Mouse (Mus musculus) layer of hippocampus, adult 18-20 months (tissue): ENCODE measurements at regions not wholly inside any gene's neighbourhood (a gene's known extent, or its start where the extent isn't known, plus 50 kb on each side); places are given as distances from the start of the nearest gene placed in this dataset.

Experiments
- DNase-seq, 2 experiments: peaks; one replicate each; pipeline ENCODE4 v3.0.0; 2022; ENCODE audit warnings: low spot score in 2 of 2

DNA sequence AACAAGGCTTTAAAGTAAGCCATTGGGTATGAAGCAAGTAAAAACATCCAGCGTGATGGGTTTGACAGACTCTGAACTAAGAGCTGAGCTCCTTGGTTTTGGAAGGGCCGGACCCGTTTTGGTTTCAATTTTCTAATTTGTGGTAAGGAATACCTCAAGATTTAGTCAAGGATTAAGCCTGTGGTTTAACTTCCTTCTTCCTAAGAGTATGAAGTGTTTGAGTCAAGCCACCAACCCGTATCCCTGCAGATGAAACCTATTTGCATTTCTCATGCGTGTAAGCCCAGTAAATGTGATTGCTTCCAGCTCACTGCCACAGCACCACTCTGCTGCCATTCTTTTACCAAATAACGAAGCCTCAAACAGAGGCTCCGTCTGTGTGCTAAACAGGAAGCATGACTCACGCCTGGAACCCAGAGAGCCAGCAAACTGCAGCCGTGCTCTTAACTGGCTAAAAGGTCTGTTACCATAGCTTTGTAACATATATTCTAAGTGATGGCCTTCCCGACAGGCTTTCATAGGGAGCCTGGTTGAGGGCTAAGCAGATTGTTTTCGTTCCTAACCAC lies 149.7 kb downstream of the Etv1 start:
- DNase-seq, result peak in 1 of 2 experiments; percentile 46

DNA sequence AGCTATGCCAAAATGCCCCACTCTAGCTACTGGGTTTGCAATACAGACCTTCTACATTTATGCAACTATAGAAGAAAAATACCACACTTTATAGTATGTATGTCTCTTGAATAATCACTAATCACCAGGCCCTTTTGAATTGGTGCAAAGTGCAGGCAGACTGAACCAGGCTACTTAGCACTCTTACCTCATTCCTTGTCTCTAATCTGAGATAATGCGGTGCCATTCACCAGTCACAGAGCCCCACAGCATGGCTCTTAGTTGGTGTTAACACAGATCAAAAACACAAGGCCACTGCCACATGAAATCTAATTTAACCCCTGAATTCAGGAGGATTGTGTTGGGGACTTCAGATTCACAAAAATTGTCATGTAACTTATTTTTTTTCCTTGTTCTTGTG lies 150.5 kb downstream of the Etv1 start:
- no peak for DNase-seq

DNA sequence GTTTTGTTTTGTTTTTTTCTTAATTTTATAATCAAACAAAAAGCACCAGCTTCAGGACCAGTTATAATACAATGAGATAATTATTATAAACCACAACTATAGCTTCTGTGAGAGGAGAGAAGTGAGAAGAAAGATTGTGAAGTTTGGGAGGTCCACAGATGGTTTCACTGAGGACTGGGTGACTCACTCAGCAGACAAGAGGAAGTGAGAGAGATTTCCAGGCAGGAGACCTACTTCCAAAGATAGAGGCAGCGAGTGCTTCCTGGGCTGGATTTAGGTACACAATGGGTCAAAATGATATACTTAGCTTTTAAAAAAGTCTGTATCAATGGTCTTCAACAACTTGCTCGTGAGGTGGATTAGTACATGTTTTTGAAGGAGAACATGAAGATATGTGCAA lies 152.6 kb downstream of the Etv1 start:
- peak in 1 of 2 experiments; percentile 42 for DNase-seq

DNA sequence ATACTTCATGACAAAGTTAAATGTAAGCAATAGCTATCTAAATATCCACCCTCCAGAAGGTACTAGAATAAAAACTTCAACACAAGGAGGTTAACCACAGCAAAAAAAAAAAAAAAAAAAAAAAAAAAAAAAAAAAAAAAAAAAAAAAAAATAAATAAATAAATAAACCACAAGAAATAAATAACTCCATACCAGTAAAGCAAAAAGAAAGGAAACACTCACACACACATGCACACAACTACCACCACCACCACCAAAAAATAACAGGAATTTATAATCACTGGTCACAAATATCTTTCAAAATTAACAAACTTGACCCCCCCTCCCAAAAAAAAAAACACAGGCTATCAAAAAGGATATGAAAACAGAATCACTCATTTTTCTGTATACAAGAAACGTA lies 180.4 kb downstream of the Etv1 start:
- no peak for DNase-seq

DNA sequence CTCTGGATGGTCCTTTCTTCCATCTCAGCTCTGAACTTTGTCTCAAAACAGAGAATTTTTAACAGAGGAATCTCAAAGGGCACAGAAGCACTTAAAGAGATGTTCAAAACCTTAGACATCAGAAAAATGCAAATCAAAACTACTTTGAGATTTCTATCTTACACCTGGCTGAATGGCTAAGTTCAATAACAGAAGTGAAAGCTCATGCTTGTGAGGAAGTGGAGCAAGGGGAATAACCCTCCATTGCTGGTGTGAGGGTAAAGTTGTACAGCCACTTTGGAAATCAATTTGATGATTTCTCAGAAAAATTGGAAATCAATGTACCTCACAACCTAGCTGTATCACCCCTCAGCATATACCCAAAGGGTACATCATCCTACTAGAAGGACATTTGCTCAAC lies 183.1 kb downstream of the Etv1 start:
- no peak for DNase-seq

DNA sequence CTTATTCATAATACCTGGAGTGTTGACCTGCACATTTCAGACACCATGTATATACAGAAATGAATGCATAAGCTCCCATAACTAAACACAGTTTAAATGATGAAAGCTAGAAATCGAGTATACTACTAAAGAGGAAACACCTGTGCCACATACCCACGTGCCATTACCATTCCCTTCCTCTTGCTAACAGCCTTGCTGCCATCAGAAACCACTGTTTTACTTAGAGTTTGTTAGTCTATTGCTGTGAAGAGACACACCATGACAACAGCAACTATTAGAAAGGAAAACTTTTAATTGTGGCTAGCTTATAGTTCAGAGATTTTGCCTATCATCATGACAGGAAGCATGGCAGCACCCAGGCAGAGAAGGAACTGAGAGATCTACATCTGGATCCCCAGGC lies 191.2 kb downstream of the Etv1 start:
- no peak for DNase-seq

DNA sequence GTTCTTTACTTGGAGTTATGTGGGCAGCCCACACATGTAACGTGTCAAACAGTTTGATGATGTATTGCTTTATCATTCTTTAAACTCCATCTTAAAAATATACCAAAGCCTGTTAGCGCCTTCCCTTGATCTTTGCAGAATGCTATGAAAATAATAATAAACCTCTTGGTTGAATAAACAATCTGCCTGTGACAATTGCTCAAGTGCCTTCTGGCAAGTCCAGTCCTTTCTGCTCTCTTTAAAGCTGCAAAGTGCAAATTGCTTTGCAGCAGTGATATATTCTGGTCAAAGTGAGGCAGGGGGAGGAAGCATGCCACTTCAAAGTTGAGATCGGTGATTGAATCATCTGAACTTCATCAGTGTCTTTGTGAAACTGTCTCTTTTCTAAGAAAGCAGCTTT lies 193.0 kb downstream of the Etv1 start:
- DNase-seq, result no peak

DNA sequence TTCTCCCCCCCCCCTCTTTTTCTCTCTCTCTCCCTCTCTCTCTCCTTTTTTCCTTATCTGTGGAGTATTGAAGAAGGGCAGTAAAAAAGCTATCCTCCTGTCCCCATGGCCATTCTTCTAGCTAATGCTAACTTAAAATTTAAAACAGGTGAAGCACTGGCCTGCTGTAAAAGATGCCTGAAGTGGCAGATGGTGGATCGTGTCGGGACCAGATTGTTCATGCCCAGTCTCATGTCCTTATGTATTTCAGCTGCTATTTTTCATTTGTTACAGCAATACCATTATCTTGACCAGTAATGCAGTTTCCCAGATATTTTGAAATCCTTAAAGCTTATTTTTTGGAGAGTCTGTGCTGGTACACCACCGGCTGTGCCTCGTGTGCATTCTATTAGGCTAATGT lies 196.3 kb downstream of the Etv1 start:
- DNase-seq, result no peak

DNA sequence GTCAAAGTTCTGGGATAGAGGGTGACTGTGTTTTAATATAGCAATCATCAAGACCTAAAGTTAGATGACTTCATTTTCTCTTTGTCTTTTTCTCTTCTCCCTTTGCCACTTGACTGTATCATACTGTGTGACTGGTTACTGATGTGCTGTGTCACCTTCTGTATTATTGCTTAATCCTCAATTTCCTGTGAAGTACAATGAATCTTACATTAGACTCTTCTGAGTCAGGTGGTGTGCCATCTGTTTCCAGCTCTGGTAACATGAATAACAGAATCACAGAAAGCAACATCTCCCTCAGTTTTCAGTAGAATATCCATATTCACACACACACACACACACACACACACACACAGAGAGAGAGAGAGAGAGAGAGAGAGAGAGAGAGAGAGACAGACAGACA lies 203.2 kb downstream of the Etv1 start:
- peak in 1 of 2 experiments; percentile 16 for DNase-seq

DNA sequence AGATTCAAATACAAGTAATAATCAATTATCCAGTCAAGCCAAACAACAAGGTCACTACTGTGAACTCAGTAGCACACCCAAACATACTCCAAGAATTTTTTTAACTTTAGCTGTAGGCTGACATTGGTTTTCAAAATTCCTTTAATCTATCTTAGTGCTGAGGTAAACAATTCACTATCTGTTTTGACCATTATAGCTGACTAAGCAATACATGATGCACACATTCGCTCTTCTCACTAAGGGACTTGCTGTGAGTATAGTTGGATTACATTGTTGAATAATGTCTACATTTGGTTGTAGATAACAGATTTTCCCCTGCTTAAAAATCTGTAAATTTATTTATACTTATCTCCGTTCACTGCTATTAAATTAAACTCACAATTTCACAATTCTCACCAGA lies 206.7 kb downstream of the Etv1 start:
- no peak for DNase-seq

DNA sequence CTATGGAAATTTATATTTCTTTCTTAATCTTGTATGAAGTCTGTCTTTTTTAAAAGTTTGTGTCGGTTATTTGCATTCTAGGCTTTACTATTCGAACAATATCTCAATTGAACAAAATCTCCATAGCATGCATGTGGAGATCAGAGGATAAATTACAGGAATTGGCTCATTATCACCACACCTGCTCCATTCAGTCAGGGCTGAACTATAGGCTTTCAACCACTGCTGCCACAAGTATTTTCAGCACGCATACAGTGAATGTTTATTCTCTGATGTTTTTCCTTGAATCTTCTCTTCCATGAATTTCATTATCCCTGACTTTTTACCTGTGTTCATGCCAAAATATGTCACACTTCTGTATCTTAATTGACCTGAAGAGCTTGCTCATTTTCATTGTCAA lies 207.2 kb downstream of the Etv1 start:
- DNase-seq, result no peak

DNA sequence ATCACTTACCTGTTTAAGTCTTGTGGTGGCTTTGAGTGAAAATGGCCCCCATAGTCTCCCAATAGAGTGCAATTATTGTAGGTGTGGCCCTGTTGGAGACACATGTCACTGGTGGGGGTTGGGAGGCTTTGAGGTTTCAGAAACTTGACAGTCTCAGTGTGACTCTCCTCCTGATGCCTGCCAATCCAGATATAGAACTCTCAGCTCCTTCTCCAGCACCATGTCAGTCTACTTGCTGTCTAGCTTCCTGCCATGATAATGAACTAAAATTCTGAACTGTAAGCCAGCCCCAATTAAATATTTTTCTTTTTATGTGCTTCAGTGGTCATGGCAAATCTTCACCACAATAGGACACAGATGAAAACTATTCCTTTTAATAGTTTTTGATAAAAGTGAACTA lies 208.1 kb downstream of the Etv1 start:
- no peak for DNase-seq

DNA sequence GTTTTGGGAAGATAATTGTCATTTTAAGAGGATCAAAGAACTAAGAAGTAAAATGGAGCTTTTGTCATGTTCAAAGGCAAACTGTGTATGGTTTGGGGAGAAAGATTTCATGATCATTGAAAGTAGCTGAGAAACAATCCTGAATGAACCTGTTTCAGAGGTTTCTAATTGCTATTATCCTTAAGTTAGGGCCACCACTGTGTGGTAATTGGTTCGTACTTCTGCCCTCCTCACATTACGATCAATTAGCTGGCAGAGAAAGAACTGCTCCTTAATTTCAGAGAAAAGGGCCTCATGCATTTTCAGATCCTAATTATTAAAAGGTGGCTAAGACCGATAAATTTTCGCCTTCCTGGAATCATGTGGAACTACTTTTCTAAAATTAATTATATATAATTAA lies 208.6 kb downstream of the Etv1 start:
- DNase-seq, result no peak

DNA sequence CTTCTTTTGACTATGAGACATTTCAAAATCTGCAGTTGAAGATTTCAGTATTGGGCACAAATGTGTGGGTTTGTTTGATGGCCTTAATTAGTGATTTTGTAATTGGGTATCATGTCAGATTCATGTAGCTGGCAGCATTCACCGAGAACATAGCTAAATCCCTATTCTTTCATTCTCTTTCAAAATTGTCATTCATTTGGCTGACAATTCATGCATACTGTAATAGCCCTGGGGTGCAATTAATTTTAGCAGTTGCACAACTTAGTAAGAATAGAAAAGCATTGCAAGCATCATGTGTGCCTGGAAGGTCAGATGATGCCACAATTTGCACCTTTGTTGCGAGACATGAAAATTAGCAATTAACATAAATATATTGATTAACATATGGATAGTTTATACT lies 248.0 kb downstream of the Etv1 start:
- no peak for DNase-seq

DNA sequence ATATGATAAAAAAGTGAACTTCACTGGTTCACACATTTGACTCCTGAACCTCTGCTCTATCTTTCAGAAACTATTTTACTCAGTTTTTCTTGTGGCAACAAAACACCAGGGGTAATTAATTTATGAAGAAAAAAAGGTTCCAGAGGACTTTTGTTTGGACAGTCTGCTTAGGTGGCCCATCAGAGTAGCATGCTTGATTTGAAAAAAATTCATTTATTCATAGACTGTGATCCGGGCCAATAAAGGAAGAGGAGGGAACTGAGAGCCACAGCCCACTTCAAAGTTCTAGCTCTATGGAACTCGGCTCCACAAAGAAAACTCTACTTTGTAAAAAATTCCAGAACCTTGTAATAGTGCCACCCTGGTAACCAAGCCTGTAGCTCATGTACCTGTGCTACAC lies 248.8 kb downstream of the Etv1 start:
- DNase-seq, result no peak

DNA sequence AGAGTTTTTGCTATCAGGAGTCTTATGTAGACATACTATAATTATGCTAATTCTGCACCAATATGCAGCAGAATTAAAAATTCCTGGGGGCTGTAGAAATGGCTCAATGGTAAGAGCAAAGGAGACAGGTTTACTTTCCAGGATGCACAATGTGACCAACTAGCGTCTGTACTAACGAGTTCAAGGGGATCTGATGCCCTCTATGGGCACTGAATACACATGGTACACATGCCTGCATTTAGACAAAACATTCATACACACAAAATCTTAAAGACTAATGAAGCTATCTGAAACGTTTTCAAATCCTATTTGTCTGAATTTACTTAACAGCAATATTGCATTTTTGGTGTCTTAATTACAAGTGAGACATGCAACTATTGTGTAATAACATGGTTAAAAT lies 254.8 kb downstream of the Etv1 start:
- no peak for DNase-seq

DNA sequence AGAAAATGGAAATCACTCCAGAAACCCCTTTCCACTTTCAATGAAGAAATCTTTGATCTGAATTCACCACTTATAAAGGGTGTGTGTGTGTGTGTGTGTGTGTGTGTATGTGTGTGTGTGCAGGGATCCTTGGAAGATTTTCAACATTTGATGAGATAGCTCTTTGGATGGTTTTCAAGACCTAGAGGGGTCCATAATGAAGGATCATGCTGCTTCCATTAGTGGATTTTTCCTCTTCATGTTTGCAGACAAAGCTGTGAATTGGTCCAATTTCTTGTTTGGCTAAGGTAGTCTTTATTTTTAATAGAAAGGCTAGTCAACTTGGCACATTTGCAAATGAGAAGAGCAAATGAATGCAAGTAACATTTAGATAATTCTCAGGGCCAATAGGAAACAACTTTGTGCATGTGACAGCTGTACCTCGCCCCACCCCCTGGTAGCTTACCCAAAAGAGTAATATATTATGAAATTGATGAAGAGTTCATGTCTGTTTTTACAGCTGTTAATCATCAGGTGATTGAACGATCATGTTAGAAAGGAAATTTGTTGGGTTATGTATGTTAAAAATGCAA lies 257.4 kb downstream of the Etv1 start:
- no peak for DNase-seq

DNA sequence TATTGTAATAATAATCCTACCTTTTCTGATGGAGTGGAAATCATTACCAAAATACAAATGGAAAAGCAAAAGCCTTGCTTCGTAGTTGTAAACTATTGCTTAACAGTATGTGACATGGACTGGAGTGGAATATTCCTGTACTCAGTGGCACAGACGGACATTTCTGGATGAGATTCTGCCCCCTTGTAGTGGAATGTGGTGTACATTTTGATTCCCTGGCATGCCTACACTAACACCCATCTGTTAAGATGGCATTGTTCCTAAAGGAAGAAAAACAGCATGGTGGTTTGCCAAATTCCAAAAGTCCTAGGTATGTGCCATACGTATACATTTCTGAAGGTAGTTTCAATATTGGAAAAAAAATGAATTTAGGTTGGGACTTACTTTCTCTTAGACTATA lies 258.9 kb downstream of the Etv1 start:
- peak; percentile 9 to 73 for DNase-seq

DNA sequence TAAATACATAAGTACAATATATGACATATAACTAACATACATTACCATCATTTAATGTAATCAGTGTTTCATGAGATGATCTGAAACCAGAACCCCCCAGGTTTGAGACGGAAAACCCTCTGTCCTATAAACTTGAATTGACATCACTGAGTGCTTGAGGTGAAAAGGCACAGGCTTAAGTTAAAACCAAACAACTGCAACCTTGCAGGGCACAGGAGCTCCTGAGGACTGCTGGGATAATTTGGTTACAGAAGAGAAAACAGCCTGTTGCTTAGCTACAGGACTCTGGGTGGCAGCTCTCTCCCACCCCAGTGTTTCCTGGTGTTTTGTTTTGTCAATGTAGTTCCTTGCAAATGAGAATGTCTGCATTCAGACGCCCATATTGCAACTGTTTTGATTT lies 259.5 kb downstream of the Etv1 start:
- DNase-seq, result peak; percentile 34 to 68

DNA sequence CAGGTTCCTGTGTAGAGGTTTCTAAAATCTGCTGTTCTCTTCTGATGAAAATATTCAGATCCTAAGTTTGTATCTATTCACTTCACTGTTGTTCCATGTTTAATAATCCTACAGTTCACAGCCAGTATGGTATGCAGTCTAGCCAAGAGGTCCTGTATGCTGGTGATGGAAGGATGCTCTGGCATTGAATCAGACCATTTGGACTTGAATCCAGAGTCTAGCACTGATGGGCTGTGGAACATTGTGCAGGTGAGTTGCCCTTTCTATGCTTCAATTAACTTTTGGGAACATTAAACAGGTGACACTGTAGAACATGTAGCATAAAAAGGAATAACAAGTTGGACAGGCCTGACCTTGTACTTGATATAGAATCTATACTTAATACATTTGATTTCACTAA lies 267.9 kb downstream of the Etv1 start:
- DNase-seq, result no peak

DNA sequence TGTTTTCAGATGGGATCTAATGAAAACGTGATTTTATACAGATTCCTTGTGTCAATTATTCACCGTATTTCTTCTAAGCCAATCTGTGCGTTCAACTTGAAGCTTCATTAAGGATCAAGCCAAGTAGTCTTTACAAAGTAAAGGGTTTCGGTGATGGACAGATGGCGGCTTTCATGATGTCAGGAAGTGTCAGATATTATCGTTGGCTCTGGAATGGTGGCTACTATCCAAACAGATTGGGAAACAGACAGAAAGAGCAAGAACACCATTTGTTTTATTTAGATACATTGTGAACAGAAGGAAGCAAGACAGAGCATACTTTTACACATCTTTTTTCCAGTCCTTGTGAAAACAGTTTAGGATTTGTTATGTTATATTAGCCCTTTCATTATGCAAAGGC lies 269.3 kb downstream of the Etv1 start:
- DNase-seq, result peak; percentile 14 to 72

DNA sequence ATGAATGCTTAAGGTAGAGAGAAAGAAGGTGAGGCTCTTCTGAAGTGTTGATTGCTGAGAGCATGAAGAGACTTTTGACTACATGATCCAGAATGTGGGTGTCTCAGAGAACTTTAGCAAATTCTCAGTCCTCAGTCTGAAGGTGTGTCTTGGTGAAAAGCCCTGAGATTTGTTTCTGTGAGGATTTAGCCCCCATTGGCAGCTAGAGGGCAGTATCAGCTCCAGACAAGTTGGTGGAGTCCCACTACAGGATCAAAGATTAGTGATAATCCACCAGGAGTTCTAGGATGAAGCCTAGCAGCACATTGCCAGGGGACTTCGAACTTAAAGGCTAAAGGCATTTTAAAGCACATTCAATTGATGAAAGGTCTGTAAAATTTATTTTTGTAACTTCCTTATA lies 269.8 kb downstream of the Etv1 start:
- peak in 1 of 2 experiments; percentile 32 for DNase-seq

DNA sequence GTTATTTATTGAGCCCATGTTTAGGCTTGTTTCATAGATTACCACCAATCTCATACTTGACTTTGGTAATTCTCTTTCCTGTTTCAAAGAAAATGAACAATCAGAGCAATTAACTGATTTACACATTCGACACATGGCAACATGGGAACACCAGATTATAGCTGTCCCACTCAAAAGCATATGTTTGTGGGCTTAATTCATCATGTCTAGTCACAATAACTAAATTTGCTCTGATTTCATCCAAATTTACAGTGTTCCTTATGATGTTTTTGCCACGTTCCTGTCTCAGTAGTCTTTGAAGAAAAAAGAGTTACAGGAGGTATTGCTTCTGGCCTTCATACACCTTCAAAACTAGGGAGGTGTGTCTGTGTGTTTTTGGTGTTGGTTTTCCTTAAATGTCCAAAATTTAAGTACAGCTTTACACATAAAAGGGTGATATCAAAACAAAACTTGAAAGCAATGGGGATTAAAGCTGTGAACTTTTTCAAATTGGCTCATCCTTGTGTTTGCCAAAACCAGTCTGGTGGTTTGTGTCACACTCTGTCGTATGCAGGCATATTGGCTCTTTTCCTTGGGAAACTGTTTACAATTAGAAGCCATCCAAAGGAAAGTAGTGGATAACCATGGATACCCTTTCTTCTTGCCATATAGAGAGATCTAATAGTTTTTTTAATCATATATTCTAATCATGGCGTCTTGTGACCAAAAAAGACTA lies 291.3 kb downstream of the Etv1 start:
- DNase-seq, result no peak
